Mouse (Mus musculus) erythroblast, embryonic 14.5 days (primary cell): ENCODE measurements around the gene Kcna5. TPM values are rescaled to one million over a fixed set of nuclear protein-coding genes. Genes with fewer than 3 reads are reported as not detected.

Experiments
- H3K27me3 ChIP-seq: 2 replicates; pipeline ENCODE4 v1.6.1; 2012; ENCODE audit warnings: inconsistent platforms; ENCODE audit not compliant: control insufficient read depth
- H3K36me3 ChIP-seq: 2 replicates; pipeline ENCODE4 v1.6.1; 2012; ENCODE audit warnings: mild to moderate bottlenecking, inconsistent platforms; ENCODE audit not compliant: control insufficient read depth
- H3K4me1 ChIP-seq: 2 replicates; pipeline ENCODE4 v1.6.1; 2012; ENCODE audit warnings: inconsistent platforms; ENCODE audit not compliant: control insufficient read depth
- H3K4me3 ChIP-seq: replicated peaks from 2 replicates; pipeline ENCODE3; 2012; ENCODE audit warnings: moderate library complexity, mild to moderate bottlenecking, inconsistent platforms
- H3K9me3 ChIP-seq: 2 replicates; pipeline ENCODE4 v1.6.1; 2012; ENCODE audit warnings: low read length, inconsistent platforms, mixed read lengths; ENCODE audit not compliant: control insufficient read depth
- GATA1 ChIP-seq: IDR thresholded peaks from 2 replicates; pipeline ENCODE4 v1.6.1; 2012; ENCODE audit warnings: low read length, inconsistent platforms, mixed read lengths
- TAL1 ChIP-seq: IDR thresholded peaks from 3 replicates; pipeline ENCODE4 v1.6.1; 2012; ENCODE audit warnings: low read length, inconsistent platforms, mixed read lengths
- polyA plus RNA-seq: library from polyadenylated mRNA; stranded (reverse); fragments of >175 nt; gene quantifications from 2 replicates; pipeline ENCODE4 v1.2.3, GENCODE M21; 2012

The Kcna5 gene
- polyA plus RNA-seq, 1 experiment = not detected

- Histone ChIP-seq H3K27me3 (no peaks in the 10 kb centered on the region), H3K4me3 (no peak overlapping the region), H3K9me3 (no peaks in the 10 kb centered on the region), H3K36me3 (no peaks in the 10 kb centered on the region), H3K4me1 (no peaks in the 10 kb centered on the region)
- no peak for TF ChIP-seq TAL1
Measured at GRCm38 (mm10) chr6:126484887-126485286, 50.3 kb downstream of the Kcna5 start.

- Histone ChIP-seq H3K36me3 (no peaks in the 10 kb centered on the region), H3K4me1 (no peaks in the 10 kb centered on the region), H3K9me3 (no peaks in the 10 kb centered on the region), H3K4me3 (no peak overlapping the region), H3K27me3 (no peaks in the 10 kb centered on the region)
- TF ChIP-seq GATA1 (no peak), TAL1 (no peak)
Measured at GRCm38 (mm10) chr6:126483264-126483867, 51.8 kb downstream of the Kcna5 start.

Other genes with a start within 250 kb of the Kcna5 start
- 0.01 TPM in 1 of 2 replicates, not detected in the other for gene Kcna1, start 111.0 kb upstream of the Kcna5 start, polyA plus RNA-seq
- gene Kcna6, start 205.3 kb upstream of the Kcna5 start, polyA plus RNA-seq = not detected in 2 replicates